Mouse (Mus musculus): ENCODE measurements around the gene Ankrd22.

Gene Ankrd22

GRCm38 (mm10) chr19:34100633-34101032, 65.2 kb downstream of the Ankrd22 start, which contains the start of gene Lipm:
Gene Lipm, plus strand, starts transcription at chr19:34100933.
- in situ Hi-C loops (cut with MboI; ENCODE audit: low sequenced_read_pairs): no loop called here

- in situ Hi-C loops (cut with MboI; ENCODE audit: low sequenced_read_pairs): no loop called here
These were observed 69.6 kb downstream of the Ankrd22 start for GRCm38 (mm10) chr19:34096228-34096627.

GRCm38 (mm10) chr19:34095381-34095780, 70.5 kb downstream of the Ankrd22 start:
- in situ Hi-C loops (cut with MboI; ENCODE audit: low sequenced_read_pairs): no loop called here

- in situ Hi-C loops (cut with MboI; ENCODE audit: low sequenced_read_pairs): no loop called here
These were observed 76.7 kb downstream of the Ankrd22 start for GRCm38 (mm10) chr19:34089011-34089680.

GRCm38 (mm10) chr19:34078130-34078529, 87.7 kb downstream of the Ankrd22 start:
- in situ Hi-C loops (cut with MboI; ENCODE audit: low sequenced_read_pairs): no loop called here

- in situ Hi-C loops (cut with MboI; ENCODE audit: low sequenced_read_pairs): no loop called here
These were observed 91.6 kb downstream of the Ankrd22 start for GRCm38 (mm10) chr19:34074239-34074638.

All from CH12F3 (cell line).